Mouse (Mus musculus) lung, adult 2 months (tissue): ENCODE results near the gene Nab2.

ENCODE experiments used
- CTCF ChIP-seq: fragments of 200-500 bp; IDR thresholded peaks from 2 replicates; pipeline ENCODE4 v1.5.1; 2011; ENCODE audit warnings: mild to moderate bottlenecking, low read length, control low read depth; ENCODE audit not compliant: insufficient read depth
- POLR2A ChIP-seq: fragments of 200-500 bp; IDR thresholded peaks from 2 replicates; pipeline ENCODE4 v1.6.1; 2011; ENCODE audit warnings: low read depth, mild to moderate bottlenecking, control low read depth, low read length, borderline replicate concordance; ENCODE audit errors: extremely low read depth

GRCm38 (mm10) chr10:127661291-127661914 is 7.0 kb downstream of the Nab2 start:
- TF ChIP-seq POLR2A: peak; percentile 4; the same call in 1 of the 2 replicates
- TF ChIP-seq CTCF: no peak
